Mouse (Mus musculus) heart, embryonic 15.5 days (tissue): ENCODE results near the gene Palld. TPM values are rescaled to one million over a fixed set of nuclear protein-coding genes. Genes with fewer than 3 reads are reported as not detected.

Experiments
- ATAC-seq: fragments of 200-750 bp; cut with Nextera tagmentation; replicated peaks from 2 replicates; pipeline ENCODE4 v1.8.0; 2017; ENCODE audit warnings: low read depth, moderate TSS enrichment; ENCODE audit not compliant: insufficient number of reproducible peaks, insufficient read depth, low FRiP score
- H3K27ac ChIP-seq: fragments of 300-500 bp; sonication (generic); 2 replicates; pipeline ENCODE4 v1.5.1; 2015; ENCODE audit warnings: mild to moderate bottlenecking, inconsistent platforms
- H3K27me3 ChIP-seq: fragments of 300-500 bp; sonication (generic); 2 replicates; pipeline ENCODE4 v1.6.1; 2015; ENCODE audit warnings: inconsistent platforms
- H3K36me3 ChIP-seq: fragments of 300-500 bp; sonication (generic); 2 replicates; pipeline ENCODE4 v1.6.1; 2015; ENCODE audit warnings: mild to moderate bottlenecking, inconsistent platforms
- H3K4me1 ChIP-seq: fragments of 300-500 bp; sonication (generic); replicated peaks from 2 replicates; pipeline ENCODE4 v1.6.1; 2015; ENCODE audit warnings: inconsistent platforms
- H3K4me2 ChIP-seq: fragments of 300-500 bp; sonication (generic); 2 replicates; pipeline ENCODE4 v1.6.1; 2015; ENCODE audit warnings: inconsistent platforms, mild to moderate bottlenecking, moderate library complexity
- H3K4me3 ChIP-seq: fragments of 300-500 bp; sonication (generic); 2 replicates; pipeline ENCODE4 v1.5.1; 2015; ENCODE audit warnings: mild to moderate bottlenecking, inconsistent platforms
- H3K9ac ChIP-seq: fragments of 300-500 bp; sonication (generic); 2 replicates; pipeline ENCODE4 v1.6.1; 2015; ENCODE audit warnings: mild to moderate bottlenecking, inconsistent platforms
- H3K9me3 ChIP-seq: fragments of 300-500 bp; sonication (generic); replicated peaks from 2 replicates; pipeline ENCODE4 v1.6.1; 2016; ENCODE audit warnings: inconsistent platforms
- WGBS: fragments of 180-500 bp; shearing (Covaris S2); methylation state at CpG from one replicate; pipeline ENCODE4 v1.1.7; 2015; ENCODE audit warnings: mixed read lengths; 5-methylcytosine and 5-hydroxymethylcytosine counted together
- polyA plus RNA-seq: library from polyadenylated mRNA; unstranded; fragments of >200 nt; fragmentation: Nextera tagmentation; extraction: Ambion mirVana; gene quantifications from 2 replicates; pipeline ENCODE4 v1.2.1, GENCODE M21; 2015

The Palld gene
- polyA plus RNA-seq, 1 experiment from 2014 or later: 173 TPM

DNA sequence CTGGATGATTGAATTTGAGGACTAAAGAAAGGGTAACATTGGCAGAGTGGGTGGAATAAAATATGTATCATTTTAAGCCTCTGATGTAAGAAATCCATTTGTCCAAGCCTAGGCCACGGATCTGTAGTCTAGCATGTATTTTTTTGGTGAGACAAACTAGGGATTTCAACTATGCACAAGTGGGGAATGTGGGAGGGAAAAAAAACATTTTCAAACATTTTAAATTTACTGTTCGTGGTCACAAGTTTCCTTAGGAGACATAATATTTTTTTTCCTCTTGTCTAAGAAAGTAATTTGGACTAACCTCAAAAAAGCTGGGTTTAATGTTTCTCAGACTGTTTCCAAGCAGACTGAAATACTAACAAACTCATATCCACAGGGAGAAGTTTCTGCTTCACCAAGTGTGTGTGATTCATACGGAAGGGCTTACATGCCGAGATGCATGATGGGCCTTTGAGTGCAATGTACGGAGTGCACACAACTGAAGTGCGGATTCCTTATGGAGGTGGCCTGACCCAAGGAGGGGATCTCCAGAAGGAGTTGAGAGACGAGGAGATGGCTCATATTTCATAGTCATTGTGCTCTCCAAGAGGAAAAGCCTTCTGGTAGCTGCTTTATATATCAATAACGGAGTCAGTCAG, 256.2 kb downstream of the Palld start:
- Histone ChIP-seq H3K27ac (peak overlapping the region; percentile 49), H3K9ac (no peak overlapping the region), H3K27me3 (no peaks in the 10 kb centered on the region), H3K4me2 (no peak overlapping the region), H3K9me3 (no peaks in the 10 kb centered on the region), H3K36me3 (no peaks in the 10 kb centered on the region), H3K4me1 (peaks cover 50% of the 10 kb centered on the region), H3K4me3 (no peak overlapping the region)
- ATAC-seq: no peak
- WGBS: 66% methylated on average over 8 of the region's 8 CpGs

DNA sequence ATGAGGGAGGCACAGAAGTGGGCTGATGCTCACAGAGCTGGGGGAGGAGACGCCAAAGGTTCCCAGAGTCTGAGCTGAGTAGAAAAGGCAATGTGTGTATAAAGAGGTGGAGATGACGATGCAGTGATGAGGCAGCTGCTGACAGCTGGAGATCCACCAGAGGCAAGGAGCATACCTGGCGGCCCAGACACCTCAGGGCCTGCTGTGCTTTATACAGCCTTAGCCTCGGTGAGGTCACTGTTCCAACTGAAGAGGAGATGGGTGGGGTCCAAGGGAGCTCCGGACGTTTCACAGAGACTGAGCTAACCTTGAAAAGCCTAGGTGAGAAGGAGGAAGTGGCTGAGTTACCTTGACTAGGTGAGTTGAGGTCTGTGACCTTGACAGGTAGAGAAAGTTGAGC, 256.8 kb downstream of the Palld start:
- Histone ChIP-seq H3K4me3 (no peak overlapping the region), H3K9me3 (no peaks in the 10 kb centered on the region), H3K27ac (peak overlapping the region; percentile 16; the same call in 1 of the 2 replicates), H3K4me2 (no peak overlapping the region), H3K27me3 (no peaks in the 10 kb centered on the region), H3K9ac (no peak overlapping the region), H3K36me3 (no peaks in the 10 kb centered on the region), H3K4me1 (peaks cover 50% of the 10 kb centered on the region)
- WGBS: 66% methylated on average over 6 of the region's 6 CpGs
- ATAC-seq: no peak

DNA sequence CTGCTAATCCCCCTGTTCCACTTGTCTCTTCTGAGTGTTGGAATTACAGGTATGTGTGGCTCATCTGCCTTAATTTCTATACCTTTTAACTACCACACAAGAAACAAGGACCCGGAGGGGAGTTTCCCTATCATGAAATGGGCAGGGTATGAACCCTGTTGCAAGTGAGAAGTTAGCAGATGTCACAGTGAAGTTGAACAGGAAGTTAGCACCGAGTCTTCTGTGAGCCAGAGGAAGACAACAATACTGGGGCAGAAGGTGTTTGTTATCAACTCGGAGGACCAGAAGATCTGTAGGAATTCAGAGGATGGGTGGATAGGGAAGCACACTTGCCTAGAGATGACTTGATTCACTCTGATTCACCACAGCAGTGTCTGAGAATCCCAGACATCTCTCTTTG, 259.3 kb downstream of the Palld start:
- ATAC-seq: no peak
- no peaks in the 10 kb centered on the region for H3K27me3 ChIP-seq
- no peaks in the 10 kb centered on the region for H3K36me3 ChIP-seq
- H3K27ac ChIP-seq: 0 out of 2 replicates have a peak overlapping the region, but pooled peaks have one; percentile 15
- H3K9me3 ChIP-seq: no peaks in the 10 kb centered on the region
- no peak overlapping the region for H3K4me3 ChIP-seq
- WGBS: 49% methylated on average over 3 of the region's 3 CpGs
- H3K9ac ChIP-seq: no peak overlapping the region
- peaks cover 37% of the 10 kb centered on the region for H3K4me1 ChIP-seq
- H3K4me2 ChIP-seq: no peak overlapping the region

DNA sequence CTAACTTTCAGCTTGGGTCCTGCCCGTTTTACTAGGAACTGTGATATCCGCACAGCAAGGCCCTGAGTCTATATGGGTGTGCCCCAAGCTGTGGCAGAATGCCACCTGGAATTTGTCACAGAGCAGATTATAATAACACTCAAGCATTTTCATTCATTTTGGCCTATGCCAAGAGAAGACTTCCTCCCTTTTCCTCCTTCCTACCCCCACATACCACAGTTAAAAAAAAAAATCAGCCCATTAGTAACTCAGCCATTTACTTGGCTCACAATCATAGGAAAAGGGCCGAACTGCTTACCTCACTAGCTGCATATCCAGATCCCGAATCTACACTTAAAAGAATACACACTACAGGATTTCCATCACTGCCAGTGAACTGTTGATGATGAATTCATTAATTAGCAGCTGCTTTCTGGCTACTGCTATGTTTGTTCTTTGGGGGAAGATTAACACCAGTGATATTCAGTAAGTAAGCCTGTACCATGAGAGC, 260.1 kb downstream of the Palld start:
- Histone ChIP-seq H3K4me3 (no peak overlapping the region), H3K9ac (no peak overlapping the region), H3K9me3 (no peaks in the 10 kb centered on the region), H3K4me2 (no peak overlapping the region), H3K36me3 (no peaks in the 10 kb centered on the region), H3K4me1 (peaks cover 36% of the 10 kb centered on the region), H3K27me3 (no peaks in the 10 kb centered on the region), H3K27ac (peak overlapping the region; percentile 15; the same call in 1 of the 2 replicates)
- WGBS: 31% methylated on average over 4 of the region's 4 CpGs
- ATAC-seq: peak; percentile 61; the same call in 1 of the 2 replicates

DNA sequence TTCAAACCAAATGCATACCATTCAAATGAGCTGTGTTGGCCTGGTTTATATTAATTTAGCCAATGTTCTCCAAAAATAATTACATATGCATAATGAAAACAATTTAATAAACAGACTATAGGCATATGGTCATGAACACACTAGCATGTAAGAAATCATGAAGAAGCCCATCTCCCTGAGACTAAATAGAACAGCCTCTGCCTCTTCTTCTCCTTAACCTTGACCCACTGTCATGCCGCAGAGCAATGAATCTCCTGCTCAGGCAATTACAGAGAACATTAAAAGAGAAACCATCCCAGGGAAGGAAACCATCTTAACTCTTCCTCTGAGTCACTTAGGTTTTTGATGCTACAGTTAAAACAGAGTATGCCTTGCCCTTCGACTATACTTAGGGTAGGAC, 262.9 kb downstream of the Palld start:
- H3K9ac ChIP-seq: no peak overlapping the region
- H3K27ac ChIP-seq: no peak overlapping the region
- peaks cover 33% of the 10 kb centered on the region for H3K4me1 ChIP-seq
- ATAC-seq: no peak
- H3K27me3 ChIP-seq: no peaks in the 10 kb centered on the region
- no peak overlapping the region for H3K4me3 ChIP-seq
- no peaks in the 10 kb centered on the region for H3K36me3 ChIP-seq
- H3K4me2 ChIP-seq: no peak overlapping the region
- 87% methylated on average over 2 of the region's 2 CpGs for WGBS
- no peaks in the 10 kb centered on the region for H3K9me3 ChIP-seq

DNA sequence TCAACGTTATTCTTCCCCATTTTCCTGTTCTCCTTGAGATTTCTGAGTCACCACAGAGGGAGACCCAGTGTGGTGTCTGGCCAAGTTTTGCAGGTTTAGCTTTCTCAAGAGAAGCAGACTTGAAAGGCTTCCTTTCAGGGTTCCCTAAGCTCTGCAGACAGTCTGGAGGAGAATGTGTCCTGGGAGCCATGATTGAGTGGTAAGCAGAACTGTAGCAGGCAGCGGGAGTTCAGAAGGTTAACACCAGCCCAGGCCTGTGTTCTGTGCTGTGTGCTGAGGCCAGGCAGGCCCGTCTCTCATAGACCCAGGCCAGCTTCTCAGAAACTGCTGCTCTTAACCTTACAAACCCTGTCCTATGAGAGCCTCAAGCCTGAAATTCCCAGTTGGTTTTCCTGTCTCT, 263.5 kb downstream of the Palld start:
- no peaks in the 10 kb centered on the region for H3K9me3 ChIP-seq
- 59% methylated on average over 3 of the region's 3 CpGs for WGBS
- H3K27ac ChIP-seq: peak overlapping the region; percentile 62
- no peak overlapping the region for H3K4me3 ChIP-seq
- H3K4me2 ChIP-seq: no peak overlapping the region
- peaks cover 36% of the 10 kb centered on the region for H3K4me1 ChIP-seq
- H3K9ac ChIP-seq: no peak overlapping the region
- H3K27me3 ChIP-seq: no peaks in the 10 kb centered on the region
- H3K36me3 ChIP-seq: no peaks in the 10 kb centered on the region
- ATAC-seq: 0 out of 2 replicates have a peak, but pooled peaks have one; percentile 8

DNA sequence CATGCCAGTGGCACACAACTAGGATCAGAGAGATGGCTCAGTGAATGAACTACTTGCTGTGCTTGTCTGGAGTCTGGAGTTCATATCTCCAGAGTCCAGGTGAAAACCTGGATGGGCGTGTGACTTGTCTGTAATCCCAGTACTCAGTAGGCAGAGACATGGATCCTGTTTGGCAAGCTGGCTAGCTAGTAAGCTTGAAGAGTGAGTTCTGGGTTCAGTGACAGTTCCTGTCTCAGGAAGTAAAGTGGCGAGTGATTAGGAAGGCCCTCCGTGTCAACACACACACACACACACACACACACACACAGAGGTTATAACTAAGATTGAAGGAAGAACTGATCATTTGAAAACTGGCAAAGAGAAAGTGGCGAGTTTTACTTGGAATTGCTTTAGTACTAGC, 264.8 kb downstream of the Palld start:
- no peak overlapping the region for H3K27ac ChIP-seq
- H3K36me3 ChIP-seq: no peaks in the 10 kb centered on the region
- no peak overlapping the region for H3K9ac ChIP-seq
- ATAC-seq: no peak
- H3K4me2 ChIP-seq: no peak overlapping the region
- no peak overlapping the region for H3K4me3 ChIP-seq
- no peaks in the 10 kb centered on the region for H3K27me3 ChIP-seq
- 70% methylated on average over 4 of the region's 4 CpGs for WGBS
- H3K9me3 ChIP-seq: no peaks in the 10 kb centered on the region
- peaks cover 25% of the 10 kb centered on the region for H3K4me1 ChIP-seq

DNA sequence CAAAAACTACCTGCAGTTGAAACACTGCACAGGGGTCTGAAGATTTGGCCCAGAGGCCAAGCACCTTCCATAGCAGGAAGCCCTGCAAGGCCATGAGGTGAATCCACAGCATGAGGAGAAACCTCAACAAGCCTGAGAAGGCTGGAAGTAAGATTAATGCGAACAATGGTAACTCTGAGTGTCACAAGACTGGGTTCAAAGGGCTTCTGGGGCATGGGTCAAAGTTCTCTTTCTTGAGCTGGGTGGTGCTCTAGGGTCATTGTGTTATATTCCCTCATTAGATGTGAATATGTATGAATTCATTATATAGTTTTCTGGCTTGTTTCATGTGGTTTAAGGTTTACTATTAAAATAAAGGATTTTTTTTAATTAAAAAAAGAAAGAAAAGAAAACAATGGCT, 267.7 kb downstream of the Palld start:
- H3K9me3 ChIP-seq: no peaks in the 10 kb centered on the region
- H3K36me3 ChIP-seq: no peaks in the 10 kb centered on the region
- H3K9ac ChIP-seq: no peak overlapping the region
- H3K4me1 ChIP-seq: peaks cover 15% of the 10 kb centered on the region
- H3K4me2 ChIP-seq: no peak overlapping the region
- ATAC-seq: no peak
- 71% methylated on average over 1 of the region's 1 CpGs for WGBS
- H3K4me3 ChIP-seq: no peak overlapping the region
- no peak overlapping the region; the same call in 1 of the 2 replicates for H3K27ac ChIP-seq
- no peaks in the 10 kb centered on the region for H3K27me3 ChIP-seq

DNA sequence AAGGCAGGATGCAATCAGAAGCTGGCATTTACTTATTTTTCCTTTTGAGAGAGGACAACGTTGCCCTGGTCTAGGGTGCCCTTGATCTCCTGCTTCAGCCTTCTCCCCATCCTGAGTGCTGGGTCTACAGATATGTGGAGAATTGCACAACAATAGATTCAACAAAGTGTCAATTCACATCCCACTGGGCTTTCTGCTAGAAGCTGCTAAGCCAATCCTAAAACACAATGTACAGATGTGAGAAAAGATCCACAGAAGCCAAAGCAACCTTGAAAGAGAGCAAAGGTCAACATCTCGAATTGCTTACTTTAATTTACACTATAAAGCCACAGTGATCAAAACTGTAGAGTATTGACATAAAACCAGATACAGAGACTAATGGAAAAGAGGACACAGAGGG, 270.2 kb downstream of the Palld start:
- peaks cover 10% of the 10 kb centered on the region for H3K4me1 ChIP-seq
- H3K4me3 ChIP-seq: no peak overlapping the region
- 77% methylated on average over 2 of the region's 2 CpGs for WGBS
- no peaks in the 10 kb centered on the region for H3K36me3 ChIP-seq
- no peak overlapping the region for H3K9ac ChIP-seq
- H3K9me3 ChIP-seq: no peaks in the 10 kb centered on the region
- no peak overlapping the region for H3K4me2 ChIP-seq
- H3K27me3 ChIP-seq: no peaks in the 10 kb centered on the region
- H3K27ac ChIP-seq: no peak overlapping the region
- no peak for ATAC-seq

DNA sequence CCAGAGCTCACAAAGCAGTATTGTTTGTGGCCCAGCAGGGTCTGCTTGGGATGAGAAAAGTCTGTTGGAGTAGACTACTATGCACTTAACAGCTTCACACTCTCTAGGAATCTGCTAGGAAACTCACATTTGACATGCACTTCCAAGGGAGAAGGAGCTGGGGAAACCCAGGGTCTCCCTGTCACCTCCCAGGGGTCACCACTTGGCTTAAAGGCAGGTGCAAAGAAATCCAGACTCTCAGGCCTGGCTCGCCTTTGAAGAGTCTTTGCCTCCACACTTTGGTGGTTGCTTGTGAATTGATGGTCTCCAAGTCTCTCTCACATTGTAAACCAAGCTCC, 272.9 kb downstream of the Palld start:
- Histone ChIP-seq H3K9ac (no peak overlapping the region), H3K27ac (no peak overlapping the region), H3K4me2 (no peak overlapping the region), H3K36me3 (no peaks in the 10 kb centered on the region), H3K4me1 (peaks cover 8% of the 10 kb centered on the region; the same call in 1 of the 2 replicates), H3K4me3 (no peak overlapping the region), H3K27me3 (no peaks in the 10 kb centered on the region), H3K9me3 (no peaks in the 10 kb centered on the region)
- 63% methylated on average over 1 of the region's 1 CpGs for WGBS
- no peak for ATAC-seq

DNA sequence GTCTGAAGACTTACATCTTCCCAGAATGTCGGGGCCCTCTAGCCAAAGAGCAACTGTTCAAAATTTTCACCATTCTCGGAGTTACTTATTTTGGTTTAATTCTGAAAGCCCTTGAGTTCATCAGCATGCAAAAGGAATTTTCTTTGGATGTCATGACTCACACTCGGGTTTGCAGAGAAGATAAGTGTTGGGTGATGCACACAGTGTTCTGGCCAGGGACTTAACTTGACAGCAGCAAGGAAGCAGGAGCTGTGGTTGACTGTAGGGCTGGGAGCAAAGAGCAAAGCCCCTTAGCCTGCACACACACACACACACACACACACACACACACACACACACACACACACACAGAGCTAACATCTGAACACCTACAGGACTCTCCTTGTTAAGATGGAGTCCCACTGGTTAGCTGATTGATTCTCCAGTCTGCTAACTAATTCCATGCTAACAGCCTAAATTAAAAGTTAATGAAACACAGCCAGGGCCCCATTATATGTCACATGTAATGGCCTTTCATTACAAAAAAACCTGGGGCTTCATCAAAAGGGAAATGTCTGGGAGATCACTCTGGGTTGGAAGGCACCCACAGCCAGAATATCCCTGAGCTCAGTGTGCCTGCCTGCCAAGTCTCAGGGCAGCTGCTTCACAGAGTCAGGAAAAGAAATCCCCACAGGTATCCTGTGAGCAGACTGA, 273.4 kb downstream of the Palld start:
- Histone ChIP-seq H3K9ac (no peak overlapping the region), H3K27ac (no peak overlapping the region), H3K36me3 (no peaks in the 10 kb centered on the region), H3K9me3 (no peaks in the 10 kb centered on the region), H3K4me2 (no peak overlapping the region), H3K27me3 (no peaks in the 10 kb centered on the region), H3K4me3 (no peak overlapping the region), H3K4me1 (peaks cover 9% of the 10 kb centered on the region)
- 64% methylated on average over 3 of the region's 3 CpGs for WGBS
- no peak for ATAC-seq
